Mouse (Mus musculus): ENCODE measurements around the gene Utp15.

Gene Utp15

DNA sequence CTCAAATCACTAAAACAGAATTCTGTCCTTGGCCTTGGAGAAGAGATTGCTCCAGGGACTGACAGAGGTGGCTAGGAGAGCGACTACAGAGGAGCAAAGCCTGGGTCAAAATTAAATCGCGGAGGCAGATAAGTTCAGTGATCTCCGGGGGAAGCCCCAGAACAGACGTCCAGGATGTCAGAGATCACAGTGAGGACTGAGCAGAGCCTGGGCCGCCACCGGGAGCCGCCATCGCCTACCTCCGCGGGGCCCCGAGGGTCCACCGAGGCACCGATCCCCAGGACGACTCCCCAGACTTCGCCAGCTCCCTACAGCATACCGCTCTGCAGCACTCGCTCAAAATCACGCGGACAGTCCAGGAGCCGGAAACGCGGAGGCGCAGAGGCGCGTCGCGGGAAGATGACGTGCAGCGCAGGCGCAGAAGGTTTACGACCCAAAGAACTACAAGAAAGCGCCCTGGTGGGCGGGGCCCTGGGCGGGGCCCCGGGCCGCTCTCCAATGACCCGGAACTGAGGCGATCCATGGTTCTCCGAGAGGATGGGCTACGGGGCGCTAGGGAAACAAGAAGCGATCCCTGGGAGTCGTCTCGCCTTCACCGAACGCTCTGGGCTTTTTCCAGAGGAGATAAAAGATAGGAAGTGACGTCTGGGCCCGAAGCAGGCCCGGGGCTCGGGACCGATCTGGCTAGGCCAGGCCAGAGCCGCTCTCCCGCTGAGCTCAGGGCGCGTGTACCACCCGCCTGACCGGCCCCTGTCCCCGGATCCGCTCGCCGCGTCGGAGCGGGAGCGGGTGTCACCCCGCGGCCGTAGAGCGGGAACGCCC lies at the start of gene Utp15, which contains the start of gene Ankra2:
Utp15 (minus strand) TSS at position 406 of the 822 bp plus-strand sequence.
Ankra2 (plus strand) TSS at position 439 of the 822 bp plus-strand sequence.
- peak; percentile 98 to 99 for DNase-seq

DNA sequence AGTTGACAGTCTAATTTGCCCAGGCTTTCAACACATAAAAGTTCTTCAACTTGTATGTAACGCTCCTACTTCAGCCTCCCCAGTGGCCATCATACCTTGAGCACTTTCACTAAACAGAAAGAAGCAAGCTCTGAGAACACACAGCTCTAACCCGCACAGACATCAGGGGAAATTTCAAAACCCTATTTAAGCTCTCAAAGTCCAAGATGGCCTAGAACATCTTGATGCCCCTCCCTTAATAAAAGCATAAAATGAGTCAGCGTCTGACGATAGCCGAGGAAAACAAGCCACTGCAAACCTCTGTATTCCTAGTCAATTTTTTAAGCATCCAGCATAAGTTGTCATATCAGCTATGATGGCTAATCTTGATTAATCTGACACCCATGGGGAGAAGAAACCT lies 48.8 kb upstream of the Utp15 start:
- no peak for DNase-seq

GRCm38 (mm10) chr13:98308724-98309123 lies 45.9 kb upstream of the Utp15 start:
- no peak for DNase-seq

DNA sequence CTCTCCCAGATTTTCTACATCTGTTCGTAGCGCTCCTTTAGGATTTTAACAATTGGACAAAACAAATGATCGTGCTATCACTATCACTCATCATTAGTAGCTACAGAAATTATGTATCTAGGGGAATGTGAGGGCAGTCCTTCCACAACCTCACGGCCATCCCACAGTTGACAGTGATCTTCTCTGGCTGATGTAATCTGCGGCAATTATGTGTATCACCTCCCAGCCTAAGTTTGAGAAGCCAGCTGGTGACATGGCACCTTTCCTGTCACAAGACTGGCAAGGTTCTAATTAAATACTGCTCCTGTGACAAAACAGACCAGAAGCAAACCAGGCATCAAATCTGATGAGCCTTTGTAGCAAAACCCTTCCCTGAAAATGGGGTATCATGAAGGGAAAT lies 45.2 kb upstream of the Utp15 start:
- DNase-seq, result no peak

DNA sequence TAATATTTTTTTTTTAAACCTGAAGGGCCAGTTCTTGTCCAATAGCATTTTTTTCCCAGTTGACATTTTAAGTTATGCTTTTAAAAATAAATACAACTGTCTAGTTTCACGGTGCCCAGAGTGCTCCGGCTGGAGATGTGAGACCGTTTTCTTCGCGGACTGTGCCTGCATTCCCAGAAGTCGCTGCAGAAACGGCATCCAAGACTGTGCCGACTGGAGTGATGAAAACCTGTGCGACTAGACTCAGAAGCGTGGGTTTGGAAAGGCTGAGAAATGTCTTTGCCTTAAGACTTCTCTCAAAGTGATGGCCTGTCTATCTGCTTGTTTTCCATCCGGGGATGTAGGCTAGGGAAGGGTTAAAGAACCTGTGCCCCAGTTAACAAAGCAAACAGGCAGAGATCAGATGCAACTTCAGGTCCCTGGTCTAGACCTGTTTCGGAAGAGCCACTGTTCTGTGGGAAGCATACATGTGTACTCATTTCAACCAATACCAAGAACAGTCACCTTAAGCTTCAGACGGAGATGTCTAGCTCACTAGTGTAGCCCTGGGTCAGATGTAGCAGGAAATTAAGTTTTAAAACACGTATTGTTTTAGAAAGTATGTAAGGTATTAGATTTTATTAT lies 44.1 kb upstream of the Utp15 start:
- no peak for DNase-seq

GRCm38 (mm10) chr13:98306393-98306792 lies 43.6 kb upstream of the Utp15 start:
- no peak for DNase-seq

DNA sequence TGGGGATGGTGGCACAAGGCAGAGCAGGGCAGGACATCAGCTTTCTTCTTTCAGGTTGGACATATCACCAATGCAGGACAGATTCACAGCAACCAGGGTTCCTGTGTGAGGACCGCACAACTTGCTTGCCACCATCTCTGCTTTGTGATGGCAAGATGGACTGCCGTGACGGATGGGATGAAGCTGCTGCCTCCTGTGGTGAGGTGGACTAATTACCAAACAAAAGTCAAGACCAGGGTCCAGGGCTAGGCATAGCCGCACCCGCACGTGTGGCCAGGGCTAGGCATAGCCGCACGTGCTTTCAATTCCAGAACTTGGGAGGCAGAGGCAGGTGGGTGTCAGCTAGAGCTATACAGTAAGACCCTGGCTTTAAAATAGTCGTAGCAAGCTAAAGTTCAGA lies 42.4 kb upstream of the Utp15 start:
- no peak for DNase-seq

GRCm38 (mm10) chr13:98298833-98299758 lies 36.3 kb upstream of the Utp15 start:
- DNase-seq, result peak; percentile 75 to 83

GRCm38 (mm10) chr13:98297883-98298482 lies 35.1 kb upstream of the Utp15 start:
- DNase-seq, result no peak

DNA sequence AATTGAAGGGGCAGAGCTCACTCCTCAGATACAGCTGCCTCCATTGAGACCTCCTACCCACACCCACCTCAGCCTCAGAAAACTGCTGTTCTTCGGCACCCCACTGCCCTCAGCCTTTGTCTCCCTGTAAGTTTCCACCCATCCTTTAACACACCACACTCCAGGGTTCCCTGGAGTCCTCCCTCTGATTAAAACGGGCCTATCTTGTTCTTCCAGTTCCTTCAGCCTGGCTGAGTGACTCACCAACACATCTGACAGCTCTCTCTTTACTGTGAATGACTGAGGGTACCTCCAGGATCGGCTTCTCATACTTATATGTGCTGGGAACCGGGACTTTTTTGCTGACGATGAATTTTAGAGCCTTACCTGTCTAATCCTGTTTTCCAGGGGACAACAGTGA lies 33.2 kb upstream of the Utp15 start:
- no peak for DNase-seq

GRCm38 (mm10) chr13:98291712-98292111 lies 28.9 kb upstream of the Utp15 start:
- no peak for DNase-seq

DNA sequence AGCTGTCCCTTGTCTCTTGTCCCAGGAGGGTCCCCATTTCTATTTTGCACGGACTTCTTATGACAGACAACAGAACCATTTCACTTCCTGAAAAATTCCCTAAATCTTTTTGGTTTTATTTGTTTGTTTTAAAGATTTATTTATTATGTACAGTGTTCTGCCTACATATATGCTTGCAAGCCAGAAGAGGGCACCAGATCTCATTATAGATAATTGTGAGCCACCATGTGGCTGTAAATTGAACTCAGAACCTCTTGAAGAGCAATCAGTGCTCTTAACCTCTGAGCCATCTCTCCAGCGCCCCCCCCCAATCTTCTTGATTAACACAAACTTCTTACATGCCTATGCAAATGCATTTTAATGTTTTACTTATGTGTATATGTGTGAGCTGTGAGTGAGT lies 27.9 kb upstream of the Utp15 start:
- no peak for DNase-seq

DNA sequence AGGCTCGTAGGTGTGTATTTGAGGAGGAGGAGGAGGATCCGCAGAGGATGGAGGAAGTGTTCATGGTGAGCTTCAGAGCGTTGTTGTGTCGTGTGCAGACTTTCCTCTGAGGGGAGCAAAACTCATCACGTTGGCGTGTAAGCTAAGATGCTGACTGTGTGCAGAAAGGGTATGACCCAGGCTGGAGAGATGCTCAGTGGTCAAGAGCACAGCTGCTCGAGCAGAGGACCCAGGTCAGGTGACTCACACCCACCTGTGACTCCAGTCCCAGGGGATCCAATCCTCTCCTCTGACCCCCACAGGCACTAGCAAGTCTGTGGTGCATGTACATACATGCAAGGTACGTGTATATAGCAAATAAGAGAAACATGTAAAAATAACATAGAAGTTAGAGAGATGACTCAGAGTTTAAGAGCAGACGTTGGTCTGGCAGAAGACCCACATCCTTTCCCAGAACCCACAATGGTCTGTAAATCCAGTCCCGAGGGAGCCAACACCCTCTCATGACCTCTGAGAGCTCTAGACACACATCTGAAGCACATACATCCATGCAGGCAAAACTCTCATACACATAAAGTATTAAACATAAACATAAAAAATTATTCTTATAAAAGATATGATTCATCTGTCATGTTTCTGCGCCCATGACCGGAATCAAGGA lies 18.3 kb upstream of the Utp15 start:
- DNase-seq, result no peak

DNA sequence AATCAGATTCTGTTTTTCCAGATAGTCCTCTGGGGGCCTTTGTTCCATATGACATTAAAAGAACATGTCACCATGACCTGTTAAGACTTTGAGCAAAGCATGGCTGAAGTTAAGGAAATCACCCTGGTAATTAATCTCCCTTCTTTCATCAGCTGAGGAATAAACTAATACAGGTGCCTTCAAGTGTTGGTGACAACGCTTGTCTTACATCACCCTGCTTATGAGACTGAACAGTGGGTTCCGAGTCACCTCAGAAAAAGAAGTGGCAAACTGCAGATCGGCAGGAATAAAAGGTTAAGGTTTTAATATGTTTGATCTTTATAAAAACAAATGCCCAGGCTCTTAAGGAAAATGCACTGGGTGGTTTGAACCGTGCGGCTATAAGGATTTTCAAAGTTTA lies 16.8 kb upstream of the Utp15 start, which contains the start of gene Gm21976:
Gm21976 (plus strand) TSS at position 202 of the 400 bp plus-strand sequence.
- no peak for DNase-seq

GRCm38 (mm10) chr13:98277501-98277900 lies 14.7 kb upstream of the Utp15 start:
- DNase-seq, result no peak

DNA sequence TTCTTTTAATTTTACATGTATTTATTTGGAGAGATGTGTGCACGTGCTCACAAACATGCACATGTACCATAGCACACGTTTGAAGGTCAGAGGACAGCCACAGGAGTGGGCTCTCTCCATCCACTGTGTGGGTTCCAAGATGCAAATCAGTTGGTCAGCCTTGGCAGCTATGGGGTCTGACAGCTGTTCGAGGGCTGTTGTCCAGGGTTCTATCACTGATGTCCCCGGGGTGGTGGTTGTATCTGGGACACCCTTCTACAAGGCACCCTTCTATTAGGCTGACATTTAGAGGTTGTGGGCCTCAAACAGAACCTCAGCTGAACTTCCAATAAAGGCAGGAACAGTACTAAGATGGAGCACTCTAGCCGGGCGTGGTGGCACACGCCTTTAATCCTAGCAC lies 13.4 kb upstream of the Utp15 start:
- DNase-seq, result no peak

DNA sequence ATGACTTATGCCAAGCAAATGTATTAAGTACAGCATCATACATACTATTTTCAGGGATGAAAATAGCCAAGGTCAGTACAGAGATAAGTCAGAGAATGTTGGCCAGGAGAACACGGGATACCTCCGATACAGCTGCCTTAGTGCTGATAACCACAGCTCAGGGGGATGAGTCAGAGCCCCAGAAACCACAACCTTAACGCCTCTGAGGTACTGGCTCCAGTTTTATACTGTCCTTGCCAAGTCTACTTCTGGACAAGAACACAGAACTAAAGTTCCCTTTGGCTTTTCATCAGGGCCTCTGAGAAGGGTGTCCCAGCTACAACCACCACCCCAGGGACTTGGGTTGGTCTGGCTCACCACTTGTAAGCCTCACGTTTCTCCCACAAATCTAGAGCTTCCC lies 12.8 kb upstream of the Utp15 start:
- DNase-seq, result no peak

GRCm38 (mm10) chr13:98274023-98274422 lies 11.2 kb upstream of the Utp15 start:
- no peak for DNase-seq

GRCm38 (mm10) chr13:98264111-98264510 lies 1.3 kb upstream of the Utp15 start:
- DNase-seq, result no peak

- DNase-seq, result no peak
Observed at GRCm38 (mm10) chr13:98263458-98263987, 682 bp upstream of the Utp15 start.

DNA sequence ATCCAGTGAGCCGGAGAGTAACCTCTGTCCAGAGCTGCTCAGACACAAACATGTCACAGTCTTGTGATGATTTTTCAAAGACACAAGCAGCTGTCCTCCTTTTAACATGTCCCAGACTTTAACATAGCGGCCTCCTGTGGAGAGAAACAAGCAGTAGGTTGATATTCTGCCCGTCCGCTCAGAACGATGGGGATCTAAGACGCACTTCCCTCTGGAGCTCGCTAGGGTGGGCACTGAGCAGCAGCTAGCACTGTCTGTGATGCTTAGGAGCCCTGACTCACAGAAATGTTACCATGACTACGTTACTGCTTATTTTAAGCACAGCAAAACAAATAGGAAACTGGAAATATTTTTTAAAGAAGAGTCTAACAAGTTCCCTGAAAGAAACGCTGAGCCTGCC lies 7.9 kb downstream of the Utp15 start:
- no peak for DNase-seq

DNA sequence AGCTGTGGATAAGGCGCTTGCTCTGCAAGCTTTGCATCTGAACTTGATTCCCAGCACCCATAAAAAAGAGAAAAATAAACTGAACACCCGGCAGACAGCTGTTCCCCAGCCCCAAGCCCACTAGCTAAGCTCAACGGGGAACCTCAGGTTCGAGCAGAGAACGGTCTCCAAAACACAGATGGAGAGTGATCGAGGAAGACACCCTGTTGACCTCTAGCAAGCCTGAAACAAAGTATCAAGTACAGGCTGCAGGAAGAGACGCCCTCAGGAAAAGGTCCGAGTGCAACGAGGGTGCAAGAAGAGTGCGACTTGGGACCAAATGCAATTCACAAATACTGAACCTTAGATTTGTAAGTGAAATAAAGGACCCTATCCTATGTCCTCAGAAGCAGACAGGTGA lies 13.2 kb downstream of the Utp15 start:
- DNase-seq, result no peak
